Mouse (Mus musculus) myocyte (in vitro differentiated cells): ENCODE measurements around the gene Pirb. TPM values are rescaled to one million over a fixed set of nuclear protein-coding genes. Genes with fewer than 3 reads are reported as not detected.
A peak's percentile ranks its signal among the peaks of the same experiment; 100 is the strongest.
"Not testable (repeated sequence)": the region's sequence is repeated elsewhere in the genome, so short reads cannot be mapped to it uniquely, and the experiment has no call there.

Source experiments
- H3K27me3 ChIP-seq: one replicate; pipeline ENCODE4 v1.6.1; 2011; ENCODE audit not compliant: control insufficient read depth, insufficient read depth, insufficient read length
- H3K36me3 ChIP-seq: one replicate; pipeline ENCODE4 v1.6.1; 2011; ENCODE audit not compliant: control insufficient read depth, insufficient read depth
- H3K4me2 ChIP-seq: one replicate; pipeline ENCODE4 v1.6.1; 2011; ENCODE audit warnings: low read depth, control low read depth
- H3K4me3 ChIP-seq: one replicate; pipeline ENCODE4 v1.5.1; 2011; ENCODE audit warnings: mild to moderate bottlenecking, control low read depth, moderate library complexity
- H3K79me2 ChIP-seq: one replicate; pipeline ENCODE4 v1.6.1; 2011; ENCODE audit not compliant: control insufficient read depth, insufficient read depth
- H3ac ChIP-seq: one replicate; pipeline ENCODE4 v1.6.1; 2011; ENCODE audit not compliant: control insufficient read depth, insufficient read length
- CEBPB ChIP-seq: IDR thresholded peaks from 2 replicates; pipeline ENCODE4 v1.6.1; 2011; ENCODE audit warnings: mild to moderate bottlenecking, moderate library complexity; ENCODE audit not compliant: poor library complexity, insufficient read depth, severe bottlenecking
- E2F4 ChIP-seq: IDR thresholded peaks from one replicate; pipeline ENCODE4 v1.6.1; 2011; ENCODE audit warnings: mild to moderate bottlenecking, control low read depth, moderate library complexity; ENCODE audit not compliant: insufficient read depth
- MAX ChIP-seq: IDR thresholded peaks from one replicate; pipeline ENCODE4 v1.6.1; 2011; ENCODE audit warnings: low read depth, mild to moderate bottlenecking, control low read depth
- MYOD1 ChIP-seq, 3 experiments: IDR thresholded peaks; one replicate each; pipeline ENCODE4 v1.6.1; 2011; ENCODE audit warnings: control low read depth in 2 of 3, low read depth in 2 of 3, mild to moderate bottlenecking in 2 of 3, moderate library complexity in 1 of 3; ENCODE audit not compliant: insufficient read length in 2 of 3, control insufficient read depth in 1 of 3
- MYOG ChIP-seq, 3 experiments: IDR thresholded peaks; one replicate each; pipeline ENCODE4 v1.6.1; 2011; ENCODE audit warnings: control low read depth in 2 of 3, low read depth in 2 of 3, mild to moderate bottlenecking in 2 of 3; ENCODE audit not compliant: insufficient read length in 2 of 3, control insufficient read depth in 1 of 3, insufficient read depth in 1 of 3
- POLR2A ChIP-seq: IDR thresholded peaks from one replicate; pipeline ENCODE4 v1.6.1; 2011; ENCODE audit warnings: low read depth, mild to moderate bottlenecking, control low read depth, moderate library complexity; ENCODE audit not compliant: insufficient read length
- POLR2AphosphoS2 ChIP-seq: IDR thresholded peaks from one replicate; pipeline ENCODE4 v1.6.1; 2011; ENCODE audit warnings: low read depth, control low read depth; ENCODE audit not compliant: insufficient read length
- REST ChIP-seq: IDR thresholded peaks from one replicate; pipeline ENCODE4 v1.6.1; 2011; ENCODE audit warnings: mild to moderate bottlenecking, control low read depth, moderate library complexity; ENCODE audit not compliant: insufficient read depth, insufficient read length
- SRF ChIP-seq: IDR thresholded peaks from one replicate; pipeline ENCODE4 v1.6.1; 2011; ENCODE audit warnings: low read depth; ENCODE audit not compliant: control insufficient read depth, insufficient read length
- TCF12 ChIP-seq: IDR thresholded peaks from one replicate; pipeline ENCODE4 v1.6.1; 2011; ENCODE audit warnings: mild to moderate bottlenecking, control low read depth; ENCODE audit not compliant: poor library complexity, insufficient read depth, severe bottlenecking
- TCF3 ChIP-seq: IDR thresholded peaks from one replicate; pipeline ENCODE4 v1.6.1; 2011; ENCODE audit warnings: low read depth, control low read depth; ENCODE audit not compliant: insufficient read length
- USF1 ChIP-seq: IDR thresholded peaks from one replicate; pipeline ENCODE4 v1.6.1; 2011; ENCODE audit warnings: low read depth, mild to moderate bottlenecking, control low read depth, moderate library complexity
- polyA plus RNA-seq: library from polyadenylated mRNA; unstranded; fragments of >200 nt; fragmentation: generic; extraction: Trizol; gene quantifications from one replicate; pipeline ENCODE4 v1.2.1, GENCODE M21; 2012; ENCODE audit warnings: missing spikeins

Gene Pirb
- polyA plus RNA-seq, 1 experiment = 0.01 TPM

DNA sequence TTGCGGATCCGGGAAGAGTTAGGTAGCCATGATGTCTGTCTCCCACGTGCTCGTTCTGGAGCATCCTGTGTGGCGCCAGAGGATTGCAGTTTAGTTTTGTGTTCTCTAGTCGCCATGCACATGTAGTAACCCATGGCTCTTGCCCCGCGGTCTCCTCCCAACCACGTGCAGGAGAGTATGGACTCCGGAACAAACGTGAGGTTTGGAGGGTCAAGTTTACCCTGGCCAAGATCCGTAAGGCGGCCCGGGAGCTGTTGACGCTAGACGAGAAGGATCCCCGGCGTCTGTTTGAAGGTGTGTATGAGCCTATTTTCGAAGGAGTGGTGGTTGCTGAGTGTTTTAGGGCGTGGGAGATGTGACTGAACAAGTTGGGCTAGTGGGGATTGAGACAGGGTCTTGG lies 15.7 kb downstream of the Pirb start:
- peaks cover 15% of the 10 kb centered on the region for H3K79me2 ChIP-seq
- H3K27me3 ChIP-seq = no peaks in the 10 kb centered on the region
- TF ChIP-seq TCF12 (no peak), E2F4 (no peak), MYOG (IDR thresholded peaks at IDR 0.05; ENCODE audit: control insufficient read depth in 1 of 3, insufficient read depth in 1 of 3, insufficient read length in 2 of 3, low read depth in 2 of 3) (no peak), MYOD1 (IDR thresholded peaks at IDR 0.05; ENCODE audit: control insufficient read depth in 1 of 3, insufficient read length in 2 of 3, low read depth in 2 of 3) (no peak), MAX (peak; percentile 64), REST (no peak), USF1 (no peak), TCF3 (no peak), POLR2AphosphoS2 (peak; percentile 35), CEBPB (no peak), POLR2A (peak; percentile 32), SRF (no peak)
- H3K36me3 ChIP-seq = peaks cover 18% of the 10 kb centered on the region
- H3ac ChIP-seq = peak overlapping the region; percentile 62
- peak overlapping the region; percentile 84 for H3K4me2 ChIP-seq
- H3K4me3 ChIP-seq = peak overlapping the region; percentile 94

- Histone ChIP-seq H3K4me2 (peak within 1 kb of the TSS; percentile 84), H3K27me3 (no peaks in the 10 kb centered on the region), H3K79me2 (peaks cover 15% of the 10 kb centered on the region), H3K4me3 (peak within 1 kb of the TSS; percentile 94), H3K36me3 (peaks cover 18% of the 10 kb centered on the region), H3ac (peak within 1 kb of the TSS; percentile 62)
- TF ChIP-seq POLR2A = peak; percentile 97
- TF ChIP-seq MYOG (IDR thresholded peaks at IDR 0.05; ENCODE audit: control insufficient read depth in 1 of 3, insufficient read depth in 1 of 3, insufficient read length in 2 of 3, low read depth in 2 of 3) = no peak
- TF ChIP-seq POLR2AphosphoS2 = peak; percentile 98
- peak in 1 of 3 experiments; percentile 1 for TF ChIP-seq MYOD1 (IDR thresholded peaks at IDR 0.05; ENCODE audit: control insufficient read depth in 1 of 3, insufficient read length in 2 of 3, low read depth in 2 of 3)
Measured at GRCm38 (mm10) chr7:3703879-3704441, 16.2 kb downstream of the Pirb start, which contains the start of gene Rps9. Gene Rps9 (plus strand): TSS chr7:3703993.

DNA sequence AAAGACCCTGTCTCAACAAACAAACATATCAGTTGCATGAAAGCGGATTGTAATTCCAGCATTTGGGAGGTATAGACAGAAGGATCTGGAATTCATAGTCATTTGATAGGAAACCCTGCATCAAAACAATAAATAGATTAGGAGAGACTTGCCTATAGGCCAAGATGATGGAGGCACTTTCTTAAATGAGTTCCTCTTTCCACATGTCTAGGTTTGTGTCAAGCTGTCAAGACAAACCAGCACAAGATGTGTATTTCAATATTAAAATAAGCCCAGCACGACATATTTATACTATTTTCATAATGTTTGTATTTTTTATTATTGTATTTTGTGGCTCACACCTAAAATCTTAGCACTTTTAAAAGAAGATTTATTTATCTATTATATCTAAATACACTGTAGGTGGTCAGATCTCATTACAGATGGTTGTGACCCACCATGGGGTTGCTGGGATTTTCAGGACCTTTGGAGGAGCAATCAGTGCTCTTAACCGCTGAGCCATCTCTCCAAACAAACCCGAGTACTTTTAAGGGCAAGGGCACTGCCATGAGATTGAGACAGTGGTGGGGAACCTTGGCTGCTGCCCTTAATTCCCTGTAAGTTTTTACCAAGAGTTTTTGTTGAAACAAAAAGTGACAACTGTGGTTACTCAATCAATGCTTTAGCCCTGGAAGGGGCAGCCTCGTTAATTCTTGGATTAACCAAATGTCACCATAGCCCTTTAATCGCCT lies 16.9 kb downstream of the Pirb start:
- TF ChIP-seq POLR2AphosphoS2 (no peak), SRF (no peak), MYOD1 (IDR thresholded peaks at IDR 0.05; ENCODE audit: control insufficient read depth in 1 of 3, insufficient read length in 2 of 3, low read depth in 2 of 3) (no peak), E2F4 (no peak), CEBPB (no peak), REST (no peak), TCF3 (no peak), TCF12 (no peak), MAX (no peak), USF1 (no peak)
- peaks cover 18% of the 10 kb centered on the region for H3K36me3 ChIP-seq
- no peaks in the 10 kb centered on the region for H3K27me3 ChIP-seq
- peak overlapping the region; percentile 62 for H3ac ChIP-seq
- peak overlapping the region; percentile 94 for H3K4me3 ChIP-seq
- peak overlapping the region; percentile 77 for H3K4me2 ChIP-seq
- peaks cover 15% of the 10 kb centered on the region for H3K79me2 ChIP-seq

GRCm38 (mm10) chr7:3698471-3698870 lies 21.7 kb downstream of the Pirb start:
- Histone ChIP-seq H3ac (no peak overlapping the region), H3K79me2 (peaks cover 4% of the 10 kb centered on the region), H3K27me3 (no peaks in the 10 kb centered on the region), H3K36me3 (no peaks in the 10 kb centered on the region), H3K4me2 (no peak overlapping the region), H3K4me3 (no peak overlapping the region)
- TF ChIP-seq USF1 = no peak
- TF ChIP-seq MAX = no peak
- TF ChIP-seq MYOD1 (IDR thresholded peaks at IDR 0.05; ENCODE audit: control insufficient read depth in 1 of 3, insufficient read length in 2 of 3, low read depth in 2 of 3) = no peak
- TF ChIP-seq SRF = no peak
- TF ChIP-seq TCF12 = no peak
- TF ChIP-seq MYOG (IDR thresholded peaks at IDR 0.05; ENCODE audit: control insufficient read depth in 1 of 3, insufficient read depth in 1 of 3, insufficient read length in 2 of 3, low read depth in 2 of 3) = no peak
- TF ChIP-seq CEBPB = no peak
- TF ChIP-seq TCF3 = no peak
- TF ChIP-seq POLR2A = no peak
- no peak for TF ChIP-seq REST
- TF ChIP-seq POLR2AphosphoS2 = no peak
- TF ChIP-seq E2F4 = no peak

- Histone ChIP-seq H3K79me2 (peaks cover 16% of the 10 kb centered on the region), H3K4me3 (peak overlapping the region; percentile 56), H3ac (peak overlapping the region; percentile 70), H3K4me2 (peak overlapping the region; percentile 83)
- H3K27me3 ChIP-seq, H3K36me3 ChIP-seq: not testable (repeated sequence)
Measured at GRCm38 (mm10) chr7:3694949-3695305, 25.3 kb downstream of the Pirb start.
